Mouse (Mus musculus) kidney, postnatal 14 days (tissue): ENCODE data around the gene Arhgap33.
"Not testable (repeated sequence)": the region's sequence is repeated elsewhere in the genome, so short reads cannot be mapped to it uniquely, and the experiment has no call there.

Experiments
- DNase-seq: peaks from one replicate; pipeline ENCODE4 v3.0.0; 2022; ENCODE audit warnings: mixed read lengths

Arhgap33 gene

GRCm38 (mm10) chr7:30492765-30493164 lies 42.1 kb downstream of the Arhgap33 start:
- peak; percentile 85 for DNase-seq

GRCm38 (mm10) chr7:30490957-30491307 lies 43.9 kb downstream of the Arhgap33 start:
- DNase-seq: no peak

GRCm38 (mm10) chr7:30490251-30490956 lies 44.5 kb downstream of the Arhgap33 start:
- DNase-seq: peak; percentile 32

GRCm38 (mm10) chr7:30484250-30484649 lies 50.6 kb downstream of the Arhgap33 start:
- peak; percentile 42 for DNase-seq

GRCm38 (mm10) chr7:30477415-30478381 lies 57.2 kb downstream of the Arhgap33 start:
- DNase-seq: no peak

GRCm38 (mm10) chr7:30476136-30476535 lies 58.7 kb downstream of the Arhgap33 start:
- not testable (repeated sequence) for DNase-seq

- DNase-seq: no peak
These were observed 59.9 kb downstream of the Arhgap33 start for GRCm38 (mm10) chr7:30474999-30475398.

GRCm38 (mm10) chr7:30472411-30472810 lies 62.4 kb downstream of the Arhgap33 start:
- no peak for DNase-seq
